Mouse (Mus musculus) kidney, embryonic 14.5 days (tissue): ENCODE measurements around the gene Washc2. TPM values are rescaled to one million over a fixed set of nuclear protein-coding genes. Genes with fewer than 3 reads are reported as not detected.

ENCODE experiments used
- ATAC-seq: fragments of 200-750 bp; cut with Nextera tagmentation; 2 replicates; pipeline ENCODE4 v1.8.0; 2017; ENCODE audit warnings: moderate number of reproducible peaks, mild to moderate bottlenecking, moderate TSS enrichment, moderate library complexity; ENCODE audit not compliant: low FRiP score, low TSS enrichment
- H3K27ac ChIP-seq: fragments of 300-500 bp; sonication (generic); 2 replicates; pipeline ENCODE4 v1.5.1; 2014; ENCODE audit warnings: low read depth, mild to moderate bottlenecking, low read length, moderate library complexity, mixed read lengths
- H3K27me3 ChIP-seq: fragments of 300-500 bp; sonication (generic); 2 replicates; pipeline ENCODE4 v1.6.1; 2014; ENCODE audit warnings: mild to moderate bottlenecking, low read length; ENCODE audit not compliant: control insufficient read depth, insufficient read depth
- H3K36me3 ChIP-seq: fragments of 300-500 bp; sonication (generic); 2 replicates; pipeline ENCODE4 v1.6.1; 2014; ENCODE audit warnings: low read length, mixed read lengths; ENCODE audit not compliant: control insufficient read depth, insufficient read depth
- H3K4me1 ChIP-seq: fragments of 300-500 bp; sonication (generic); 2 replicates; pipeline ENCODE4 v1.6.1; 2014; ENCODE audit warnings: low read length, mixed read lengths; ENCODE audit not compliant: control insufficient read depth, insufficient read depth
- H3K4me2 ChIP-seq: fragments of 300-500 bp; sonication (generic); replicated peaks from 2 replicates; pipeline ENCODE4 v1.6.1; 2014; ENCODE audit warnings: low read depth, mild to moderate bottlenecking, low read length
- H3K4me3 ChIP-seq: fragments of 300-500 bp; sonication (generic); 2 replicates; pipeline ENCODE4 v1.5.1; 2014; ENCODE audit warnings: mild to moderate bottlenecking, low read length
- H3K9ac ChIP-seq: fragments of 300-500 bp; sonication (generic); 2 replicates; pipeline ENCODE4 v1.6.1; 2014; ENCODE audit warnings: low read depth, mild to moderate bottlenecking, low read length, moderate library complexity
- H3K9me3 ChIP-seq: fragments of 300-500 bp; sonication (generic); 2 replicates; pipeline ENCODE4 v1.6.1; 2016; ENCODE audit warnings: low read length; ENCODE audit not compliant: control insufficient read depth
- WGBS: fragments of 180-500 bp; shearing (Covaris S2); extraction: QIAGEN DNeasy Blood & Tissue Kit; methylation state at CpG from one replicate; pipeline ENCODE4 v1.1.7; 2014; 5-methylcytosine and 5-hydroxymethylcytosine counted together
- polyA plus RNA-seq: library from polyadenylated mRNA; unstranded; fragments of >200 nt; fragmentation: Nextera tagmentation; extraction: Ambion mirVana; gene quantifications from 2 replicates; pipeline ENCODE4 v1.2.1, GENCODE M21; 2014

Gene Washc2
- polyA plus RNA-seq, 1 experiment from 2014 or later, result 58.6 TPM

- H3K27me3 ChIP-seq, result no peaks in the 10 kb centered on the region
- 91% methylated on average over 2 of the region's 2 CpGs for WGBS
- no peak overlapping the region for H3K9ac ChIP-seq
- peaks cover 59% of the 10 kb centered on the region for H3K36me3 ChIP-seq
- no peak overlapping the region for H3K4me3 ChIP-seq
- H3K4me1 ChIP-seq, result no peaks in the 10 kb centered on the region
- no peak overlapping the region for H3K27ac ChIP-seq
- ATAC-seq, result no peak
- H3K9me3 ChIP-seq, result no peaks in the 10 kb centered on the region
- no peak overlapping the region for H3K4me2 ChIP-seq
Observed at GRCm38 (mm10) chr6:116240371-116240770, 32.5 kb downstream of the Washc2 start.

GRCm38 (mm10) chr6:116259649-116260048, 51.8 kb downstream of the Washc2 start:
- Histone ChIP-seq H3K4me3 (no peak overlapping the region), H3K9ac (no peak overlapping the region), H3K27ac (no peak overlapping the region), H3K4me1 (no peaks in the 10 kb centered on the region), H3K36me3 (peaks cover 50% of the 10 kb centered on the region), H3K9me3 (no peaks in the 10 kb centered on the region), H3K4me2 (no peak overlapping the region), H3K27me3 (no peaks in the 10 kb centered on the region)
- no peak for ATAC-seq
- 95% methylated on average over 4 of the region's 4 CpGs for WGBS

- WGBS, result 92% methylated on average over 5 of the region's 5 CpGs
- no peaks in the 10 kb centered on the region for H3K27me3 ChIP-seq
- H3K36me3 ChIP-seq, result peaks cover 44% of the 10 kb centered on the region
Observed at GRCm38 (mm10) chr6:116260481-116260880, 52.6 kb downstream of the Washc2 start.

DNA sequence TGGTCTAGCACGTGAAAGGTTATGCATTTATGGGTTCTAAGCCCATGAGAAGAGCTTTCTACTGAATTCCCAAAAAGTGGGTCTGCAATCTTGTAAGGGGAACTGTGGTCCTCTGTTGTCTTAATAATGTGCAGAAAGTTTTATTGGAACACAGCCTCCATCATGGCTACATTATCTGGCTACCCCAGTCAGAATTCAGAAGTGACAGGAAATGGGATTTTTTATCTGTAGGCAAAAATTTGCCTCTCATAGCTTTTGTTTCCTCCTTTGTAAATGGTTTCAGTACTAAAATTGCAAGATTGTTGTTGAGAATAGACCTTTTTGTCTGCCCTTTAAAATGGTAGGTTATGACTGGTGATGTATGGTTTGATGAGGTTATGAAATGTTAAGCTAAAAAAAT, 55.0 kb downstream of the Washc2 start:
- no peak overlapping the region for H3K9ac ChIP-seq
- 0 out of 2 replicates have a peak, but pooled peaks cover 8% of the 10 kb centered on the region for H3K4me1 ChIP-seq
- peaks cover 33% of the 10 kb centered on the region for H3K36me3 ChIP-seq
- H3K9me3 ChIP-seq, result no peaks in the 10 kb centered on the region
- 96% methylated on average over 1 of the region's 1 CpGs for WGBS
- H3K4me2 ChIP-seq, result no peak overlapping the region
- ATAC-seq, result no peak
- H3K27me3 ChIP-seq, result no peaks in the 10 kb centered on the region
- H3K4me3 ChIP-seq, result no peak overlapping the region
- no peak overlapping the region for H3K27ac ChIP-seq

More at GRCm38 (mm10) chr6:116260481-116260880, 52.6 kb downstream of the Washc2 start:
- Histone ChIP-seq H3K27ac (no peak overlapping the region), H3K4me3 (no peak overlapping the region), H3K4me1 (no peaks in the 10 kb centered on the region), H3K9me3 (no peaks in the 10 kb centered on the region), H3K9ac (no peak overlapping the region), H3K4me2 (no peak overlapping the region)
- ATAC-seq, result no peak

DNA sequence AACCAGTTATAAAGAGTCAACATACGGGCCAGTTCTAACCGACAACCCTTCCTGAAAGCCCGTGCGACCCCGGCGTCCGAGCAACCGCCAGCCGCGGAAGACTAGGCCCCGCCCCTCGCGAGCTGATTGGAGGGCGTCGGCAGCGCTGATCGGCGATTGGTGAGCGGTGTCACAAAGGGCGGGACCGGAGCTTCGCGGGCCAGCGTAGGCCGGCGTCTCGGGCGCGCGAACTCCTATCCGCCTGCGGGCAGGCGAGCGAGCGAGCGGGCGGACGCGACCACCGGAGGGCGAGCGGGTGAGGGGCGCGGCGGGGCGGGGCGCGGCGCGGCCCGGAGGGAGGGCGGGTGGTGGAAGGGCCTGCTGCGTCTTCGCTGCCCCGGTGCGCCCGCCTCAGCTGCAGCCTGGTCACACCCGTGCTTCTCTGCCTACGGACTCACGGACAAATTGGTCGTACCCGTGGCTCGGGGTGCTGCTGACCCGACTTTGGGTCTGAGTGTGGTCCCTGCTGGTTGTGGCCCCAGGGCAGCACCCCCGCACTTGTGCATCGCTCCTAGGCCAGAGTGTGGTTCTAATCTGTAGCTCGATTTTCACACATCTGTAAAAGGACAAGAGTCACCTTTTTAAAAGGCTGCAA, 56.3 kb downstream of the Washc2 start, which contains the start of gene Zfand4:
Gene Zfand4, plus strand, starts transcription at position 205 of the 634 bp plus-strand sequence.
- Histone ChIP-seq H3K36me3 (peaks cover 23% of the 10 kb centered on the region), H3K27ac (peak within 1 kb of the TSS; percentile 59; the same call in 1 of the 2 replicates), H3K4me3 (peak within 1 kb of the TSS; percentile 69), H3K9ac (peak within 1 kb of the TSS; percentile 84), H3K4me1 (0 out of 2 replicates have a peak, but pooled peaks cover 8% of the 10 kb centered on the region), H3K27me3 (no peaks in the 10 kb centered on the region), H3K4me2 (peak within 1 kb of the TSS; percentile 77), H3K9me3 (no peaks in the 10 kb centered on the region)
- ATAC-seq, result peak; percentile 97
- WGBS, result under 1% methylated on average over 56 of the region's 67 CpGs

- 84% methylated on average over 11 of the region's 11 CpGs for WGBS
- peaks cover 19% of the 10 kb centered on the region for H3K36me3 ChIP-seq
- no peaks in the 10 kb centered on the region for H3K9me3 ChIP-seq
- H3K9ac ChIP-seq, result no peak overlapping the region; the same call in 1 of the 2 replicates
- H3K4me3 ChIP-seq, result peak overlapping the region; percentile 69
- H3K27ac ChIP-seq, result no peak overlapping the region
- 0 out of 2 replicates have a peak, but pooled peaks cover 8% of the 10 kb centered on the region for H3K4me1 ChIP-seq
- no peaks in the 10 kb centered on the region for H3K27me3 ChIP-seq
- peak overlapping the region; percentile 77 for H3K4me2 ChIP-seq
- ATAC-seq, result no peak
Observed at GRCm38 (mm10) chr6:116264836-116265235, 57.0 kb downstream of the Washc2 start.

DNA sequence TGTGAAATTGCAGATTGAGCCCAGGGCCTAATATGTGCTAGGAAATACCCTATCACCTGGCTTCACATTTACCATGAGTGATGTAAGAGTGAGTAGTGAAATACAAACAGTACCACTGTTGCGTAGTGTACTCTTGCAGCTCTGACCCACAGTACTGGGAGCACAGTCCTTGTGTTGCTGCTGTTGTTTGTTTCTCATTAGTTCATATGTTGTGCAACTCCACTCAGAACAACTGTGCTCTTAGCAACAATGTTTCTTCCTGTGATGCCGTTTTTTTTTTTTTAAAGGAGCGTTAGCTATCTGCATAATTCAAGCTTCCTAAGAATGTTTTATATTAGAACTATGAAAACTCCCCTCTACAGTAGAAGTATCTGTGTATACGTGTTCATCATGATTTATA, 57.8 kb downstream of the Washc2 start:
- Histone ChIP-seq H3K27me3 (no peaks in the 10 kb centered on the region), H3K4me3 (no peak overlapping the region), H3K4me2 (peak overlapping the region; percentile 35; the same call in 1 of the 2 replicates), H3K9me3 (no peaks in the 10 kb centered on the region), H3K36me3 (peaks cover 17% of the 10 kb centered on the region), H3K9ac (no peak overlapping the region), H3K4me1 (0 out of 2 replicates have a peak, but pooled peaks cover 8% of the 10 kb centered on the region), H3K27ac (no peak overlapping the region)
- no peak for ATAC-seq
- WGBS, result 68% methylated on average over 4 of the region's 4 CpGs

DNA sequence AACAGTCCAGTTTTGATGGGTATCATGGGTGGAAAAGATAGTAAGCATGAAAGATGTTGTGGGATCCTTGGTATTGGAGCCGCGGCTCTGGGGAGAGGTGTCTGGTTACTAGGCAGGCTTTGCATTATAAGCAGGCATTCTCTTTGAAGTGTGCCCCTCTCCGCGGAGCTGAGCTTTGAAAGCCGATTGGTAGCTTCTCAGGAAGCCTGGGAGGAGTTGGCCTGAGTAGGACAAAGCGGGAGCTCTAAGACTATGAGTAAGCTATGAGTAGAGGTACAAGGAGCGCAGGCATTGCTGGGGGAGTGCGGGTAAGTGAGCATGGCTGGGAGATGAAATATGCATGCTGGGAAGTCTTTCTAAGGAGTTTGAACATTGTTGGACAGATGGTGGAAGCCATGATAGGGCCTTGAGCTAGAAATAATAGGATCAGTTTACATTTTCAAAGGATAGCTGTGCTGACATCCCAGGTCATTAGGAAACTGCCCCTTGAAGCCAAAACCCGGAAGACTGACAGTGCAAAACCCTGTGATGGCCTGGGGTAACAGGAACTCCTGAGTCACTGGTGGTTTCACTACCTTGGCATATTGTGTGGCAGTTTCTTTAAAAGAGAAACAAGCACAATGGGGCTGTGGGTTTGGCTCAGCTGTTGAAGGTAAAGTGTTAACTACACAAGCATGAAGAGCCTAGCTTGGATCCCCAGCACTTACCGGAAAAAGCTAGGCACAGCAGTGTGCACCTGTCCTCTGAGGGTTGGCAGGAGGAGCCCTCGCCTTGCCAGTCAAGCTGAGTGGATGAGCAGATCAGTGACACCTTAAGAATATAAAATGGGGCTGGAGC, 58.7 kb downstream of the Washc2 start:
- peak; percentile 43; the same call in 1 of the 2 replicates for ATAC-seq
- no peaks in the 10 kb centered on the region for H3K9me3 ChIP-seq
- peak overlapping the region; percentile 11; the same call in 1 of the 2 replicates for H3K27ac ChIP-seq

More for the DNA sequence above, 58.7 kb downstream of the Washc2 start:
- 19% methylated on average over 11 of the region's 11 CpGs for WGBS
- Histone ChIP-seq H3K36me3 (peaks cover 8% of the 10 kb centered on the region; the same call in 1 of the 2 replicates), H3K9ac (peak overlapping the region; percentile 28; the same call in 1 of the 2 replicates), H3K4me3 (0 out of 2 replicates have a peak overlapping the region, but pooled peaks have one; percentile 7), H3K27me3 (no peaks in the 10 kb centered on the region), H3K4me2 (peak overlapping the region; percentile 35), H3K4me1 (0 out of 2 replicates have a peak, but pooled peaks cover 8% of the 10 kb centered on the region)
